ENCODE assay signal across 27 mouse cellular contexts in the genomic region with DNA sequence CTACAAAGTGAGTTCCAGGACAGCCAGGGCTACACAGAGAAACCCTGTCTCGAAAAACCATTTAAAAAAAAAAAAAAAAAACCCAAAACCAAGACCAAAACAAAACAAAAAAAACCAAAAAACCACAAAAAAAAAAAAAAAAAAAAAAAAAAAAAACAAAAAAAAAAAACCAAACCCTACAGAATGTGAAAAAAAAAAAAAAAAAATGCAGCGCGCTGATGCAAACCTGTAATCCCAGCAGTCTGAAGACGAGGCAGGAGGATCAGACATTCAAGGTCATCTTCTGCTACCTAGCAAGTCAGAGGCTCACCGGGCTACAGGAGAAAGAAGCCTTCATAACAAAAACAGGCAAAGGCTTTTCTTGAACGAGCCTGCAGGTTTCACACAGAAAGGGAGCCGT. TPM values are rescaled to one million over a fixed set of nuclear protein-coding genes. Genes with fewer than 3 reads are reported as not detected.
DNase-seq lines count a peak whose midpoint lies in the region; ATAC-seq and TF ChIP-seq lines count a peak whose summit lies in the region.
"Had no signal": no experiment of that assay in that cellular context is flagged by ENCODE, and none has a peak within 500 bp of the region (broad histone marks: within the 10 kb centered on the region; RNA-seq: fewer than 3 reads in every experiment).

No protein-coding gene starts in this region.

- no peak overlapping the region for H3K4me3 ChIP-seq in heart, embryonic 14.5 days (ENCODE audit: control insufficient read depth in 1 of 2, insufficient read depth in 1 of 2, low read depth in 1 of 2, low read length in 2 of 2)
- no peak overlapping the region for H3K4me3 ChIP-seq in midbrain, embryonic 14.5 days (replicated peaks; ENCODE audit: low read depth, low read length)
- H3K4me3 ChIP-seq in midbrain, embryonic 16.5 days (ENCODE audit: low read depth, low read length): no peak overlapping the region
- H3K4me3 ChIP-seq in MEL (ENCODE audit: control insufficient read depth in 1 of 2, insufficient read depth in 1 of 2, low read depth in 2 of 2, low read length in 2 of 2): peak overlapping the region in 1 of 2 experiments; percentile 6; a peak in 1 of 4 replicates
- H3K4me3 ChIP-seq: embryonic facial prominence, embryonic 12.5 days; embryonic facial prominence, embryonic 15.5 days; forebrain, embryonic 15.5 days; heart, adult 2 months; hindbrain, embryonic 13.5 days had no signal

- H3K4me1 ChIP-seq in heart, embryonic 14.5 days (ENCODE audit: control insufficient read depth in 2 of 2, insufficient read depth in 2 of 2, low read length in 2 of 2): peaks cover 0 to 5% of the 10 kb centered on the region in 2 experiments; a peak in 1 of 4 replicates
- H3K4me1 ChIP-seq in midbrain, embryonic 14.5 days (ENCODE audit: control insufficient read depth, insufficient read depth, low read length): peaks cover 6% of the 10 kb centered on the region; the same call in 1 of the 2 replicates
- no peaks in the 10 kb centered on the region for H3K4me1 ChIP-seq in midbrain, embryonic 16.5 days (ENCODE audit: control insufficient read depth, insufficient read depth, low read length)
- H3K4me1 ChIP-seq in MEL (ENCODE audit: control insufficient read depth in 1 of 2, insufficient read depth in 2 of 2, low read length in 2 of 2): peaks cover 0 to 4% of the 10 kb centered on the region in 2 experiments; a peak in 2 of 4 replicates
- H3K4me1 ChIP-seq: embryonic facial prominence, embryonic 15.5 days had no signal

- TF ChIP-seq POLR2A in MEL (IDR thresholded peaks at IDR 0.05; ENCODE audit: control insufficient read depth in 1 of 2, insufficient read depth in 1 of 2, low read depth in 1 of 2, low read length in 2 of 2, poor library complexity in 1 of 2): no peak

- no peaks in the 10 kb centered on the region for H3K27me3 ChIP-seq in heart, embryonic 14.5 days (ENCODE audit: control insufficient read depth, insufficient read depth, low read length)
- H3K27me3 ChIP-seq in midbrain, embryonic 14.5 days (ENCODE audit: control insufficient read depth, insufficient read depth, low read length): no peaks in the 10 kb centered on the region
- no peaks in the 10 kb centered on the region for H3K27me3 ChIP-seq in midbrain, embryonic 16.5 days (ENCODE audit: control insufficient read depth, insufficient read depth, low read depth, low read length)
- no peaks in the 10 kb centered on the region for H3K27me3 ChIP-seq in MEL (ENCODE audit: control insufficient read depth in 1 of 2, insufficient read depth in 2 of 2, low read length in 2 of 2)
- H3K27me3 ChIP-seq: forebrain, embryonic 15.5 days; hindbrain, embryonic 13.5 days had no signal

- peak overlapping the region; percentile 50; the same call in 1 of the 2 replicates for H3K4me2 ChIP-seq in heart, embryonic 14.5 days (ENCODE audit: low read length)
- no peak overlapping the region for H3K4me2 ChIP-seq in midbrain, embryonic 14.5 days (ENCODE audit: low read length)
- no peak overlapping the region for H3K4me2 ChIP-seq in midbrain, embryonic 16.5 days (ENCODE audit: low read length)
- H3K4me2 ChIP-seq: embryonic facial prominence, embryonic 15.5 days had no signal

- H3K9ac ChIP-seq in heart, embryonic 14.5 days (ENCODE audit: low read length): no peak overlapping the region
- H3K9ac ChIP-seq in midbrain, embryonic 14.5 days (replicated peaks; ENCODE audit: low read length): no peak overlapping the region
- no peak overlapping the region for H3K9ac ChIP-seq in midbrain, embryonic 16.5 days (ENCODE audit: low read depth, low read length)
- no peak overlapping the region for H3K9ac ChIP-seq in MEL (ENCODE audit: control insufficient read depth, low read depth, low read length, poor library complexity, severe bottlenecking)
- H3K9ac ChIP-seq: embryonic facial prominence, embryonic 12.5 days; embryonic facial prominence, embryonic 15.5 days; forebrain, embryonic 15.5 days; hindbrain, embryonic 13.5 days had no signal

- no peak for TF ChIP-seq CTCF in MEL (IDR thresholded peaks at IDR 0.05 in 2 of 3, conservative IDR thresholded peaks at IDR 0.05 in 1 of 3; ENCODE audit: control insufficient read depth in 1 of 3, insufficient read depth in 1 of 3, low read depth in 2 of 3, low read length in 3 of 3, poor library complexity in 1 of 3, severe bottlenecking in 1 of 3)

- H3K79me2 ChIP-seq in MEL (ENCODE audit: control insufficient read depth, insufficient read depth, low read length, poor library complexity): no peaks in the 10 kb centered on the region

- TF ChIP-seq RAD21 in MEL (IDR thresholded peaks at IDR 0.05; ENCODE audit: low read depth, low read length): no peak

- no peaks in the 10 kb centered on the region for H3K36me3 ChIP-seq in heart, embryonic 14.5 days (ENCODE audit: control insufficient read depth, insufficient read depth, low read length)
- H3K36me3 ChIP-seq in midbrain, embryonic 14.5 days (ENCODE audit: control insufficient read depth, insufficient read depth, low read length): no peaks in the 10 kb centered on the region
- H3K36me3 ChIP-seq in midbrain, embryonic 16.5 days (ENCODE audit: control insufficient read depth, insufficient read depth, low read length): no peaks in the 10 kb centered on the region
- H3K36me3 ChIP-seq in MEL (ENCODE audit: control insufficient read depth in 1 of 2, insufficient read depth in 2 of 2, low read length in 2 of 2): peaks cover 0 to 2% of the 10 kb centered on the region in 2 experiments; a peak in 1 of 4 replicates
- H3K36me3 ChIP-seq: embryonic facial prominence, embryonic 12.5 days; embryonic facial prominence, embryonic 15.5 days; forebrain, embryonic 15.5 days; G1E; heart, embryonic 10.5 days; heart, embryonic 13.5 days; hindbrain, embryonic 13.5 days had no signal

- H3K27ac ChIP-seq in heart, embryonic 14.5 days (replicated peaks in 1 of 2; ENCODE audit: control insufficient read depth in 1 of 2, insufficient read depth in 1 of 2, low read depth in 2 of 2, low read length in 2 of 2): no peak overlapping the region
- no peak overlapping the region for H3K27ac ChIP-seq in midbrain, embryonic 14.5 days (replicated peaks; ENCODE audit: low read depth, low read length)
- no peak overlapping the region for H3K27ac ChIP-seq in midbrain, embryonic 16.5 days (ENCODE audit: low read length)
- H3K27ac ChIP-seq in MEL (ENCODE audit: control insufficient read depth, low read depth, low read length): no peak overlapping the region
- H3K27ac ChIP-seq: embryonic facial prominence, embryonic 12.5 days; embryonic facial prominence, embryonic 15.5 days; forebrain, embryonic 15.5 days; heart, adult 2 months; heart, embryonic 10.5 days; heart, embryonic 13.5 days; hindbrain, embryonic 13.5 days had no signal

- ATAC-seq in heart, embryonic 14.5 days (ENCODE audit: insufficient number of reproducible peaks, insufficient read depth, low FRiP score, low read depth): no peak
- ATAC-seq in midbrain, embryonic 14.5 days (ENCODE audit: low FRiP score, low TSS enrichment): no peak
- ATAC-seq in midbrain, embryonic 16.5 days: no peak
- ATAC-seq: forebrain, embryonic 15.5 days; hindbrain, embryonic 16.5 days; intestine, postnatal 0 days had no signal

- no peak for DNase-seq in heart, postnatal 4 days
- DNase-seq in midbrain, embryonic 14.5 days: peak; percentile 48
- peak; percentile 28 for DNase-seq in MEL (ENCODE audit: low read depth, low spot score)
- DNase-seq in induced T-regulatory cell, adult 2 months (ENCODE audit: low read depth): peak; percentile 7
- DNase-seq in left cerebral cortex, adult 8-10 months (ENCODE audit: low spot score in 2 of 2): no peak
- no peak for DNase-seq in right cerebral cortex, postnatal 4 days
- DNase-seq: adrenal gland, adult 8-10 months; adrenal gland, postnatal 25 days; cerebellum, adult 11 months; cerebellum, adult 2 months; cerebellum, postnatal 36 days; gastrocnemius, postnatal 10 days; gastrocnemius, postnatal 36 days; heart, adult 2 months; heart, postnatal 14 days; kidney, adult 2 months had no signal

- WGBS in heart, embryonic 14.5 days: 49% methylated on average over 7 of the region's 7 CpGs
- WGBS in midbrain, embryonic 14.5 days: 58% methylated on average over 7 of the region's 7 CpGs
- WGBS in midbrain, embryonic 16.5 days: 61% methylated on average over 7 of the region's 7 CpGs

- no peaks in the 10 kb centered on the region for H3K9me3 ChIP-seq in heart, embryonic 14.5 days (ENCODE audit: control insufficient read depth, low read length)
- no peaks in the 10 kb centered on the region for H3K9me3 ChIP-seq in midbrain, embryonic 14.5 days (ENCODE audit: control insufficient read depth, low read length)
- no peaks in the 10 kb centered on the region for H3K9me3 ChIP-seq in midbrain, embryonic 16.5 days (replicated peaks; ENCODE audit: control insufficient read depth, low read length, poor library complexity, severe bottlenecking)
- H3K9me3 ChIP-seq in MEL (replicated peaks; ENCODE audit: insufficient read depth, low read length): no peaks in the 10 kb centered on the region
- H3K9me3 ChIP-seq: embryonic facial prominence, embryonic 12.5 days; embryonic facial prominence, embryonic 15.5 days; forebrain, embryonic 15.5 days; heart, embryonic 10.5 days; heart, embryonic 13.5 days; hindbrain, embryonic 13.5 days had no signal

- no peak for TF ChIP-seq EP300 in MEL (IDR thresholded peaks at IDR 0.05; ENCODE audit: low read depth in 1 of 2, low read length in 2 of 2)

TF ChIP-seq in MEL, 35 proteins besides CTCF, POLR2A, EP300 and RAD21:
- TF ChIP-seq USF1 (IDR thresholded peaks at IDR 0.05; ENCODE audit: low read depth, low read length) (no peak), MAX (IDR thresholded peaks at IDR 0.05; ENCODE audit: low read length) (no peak), ZNF384 (IDR thresholded peaks at IDR 0.05; ENCODE audit: low read depth, low read length) (peak; percentile 84), TBP (IDR thresholded peaks at IDR 0.05; ENCODE audit: low read depth, low read length) (no peak), MAZ (IDR thresholded peaks at IDR 0.05; ENCODE audit: low read depth, low read length) (no peak)

RNA-seq across cellular contexts. Expression of gene Mphosph6, which starts 57.4 kb away (rescaled TPM):
- polyA plus RNA-seq in heart, embryonic 14.5 days (2014; fragmentation: Nextera tagmentation; extraction: Ambion mirVana): 29.9 and 32.4 TPM in 2 replicates
- 10 to 100 TPM; 20.3 to 22.9 TPM for total RNA-seq in heart, postnatal 4 days (2021)
- polyA plus RNA-seq in midbrain, embryonic 14.5 days (2014; fragmentation: Nextera tagmentation; extraction: Ambion mirVana): 32.7 and 33.3 TPM in 2 replicates
- 31.6 and 33.1 TPM in 2 replicates for polyA plus RNA-seq in midbrain, embryonic 16.5 days (2015; fragmentation: Nextera tagmentation; extraction: Ambion mirVana)
- 54.5 and 67.8 TPM in 2 replicates for total RNA-seq in MEL (2012; rRNA removed)
- 10 to 100 TPM in 1 of 2 experiments, not detected in 1; 98.8 TPM for polyA plus RNA-seq in MEL (2012; ENCODE audit: insufficient read depth in 1 of 2, insufficient read length in 2 of 2, low read depth in 1 of 2, low replicate concordance in 2 of 2, missing spikeins in 1 of 2)
- 10 to 100 TPM; 20.3 to 24.3 (median 23.2) TPM for total RNA-seq in left cerebral cortex, adult 8-10 months (2022)

Comparison
In these comparisons a context has a peak if more than half of its experiments do, and no peak if none do; other contexts are left out.
1. DNase-seq: peak in midbrain, embryonic 14.5 days (single experiment), MEL (single experiment) and induced T-regulatory cell, adult 2 months (single experiment); none in heart, postnatal 4 days (single experiment), left cerebral cortex, adult 8-10 months (0 of 2) and right cerebral cortex, postnatal 4 days (single experiment).